Mouse (Mus musculus) urinary bladder, postnatal 0 days (tissue): ENCODE measurements around the gene Bard1. TPM values are rescaled to one million over a fixed set of nuclear protein-coding genes. Genes with fewer than 3 reads are reported as not detected.

Experiments
- polyA plus RNA-seq: library from polyadenylated mRNA; unstranded; fragments of >200 nt; fragmentation: Nextera tagmentation; extraction: Ambion mirVana; gene quantifications from 2 replicates; pipeline ENCODE4 v1.2.1, GENCODE M21; 2015

Gene Bard1
- polyA plus RNA-seq, result 0.42 and 0.51 TPM in 2 replicates

GRCm38 (mm10) chr1:71102344-71103173, at the start of gene Bard1:
Gene Bard1 (minus strand): TSS chr1:71103146.

